Mouse (Mus musculus) MEL (cell line): ENCODE results near the gene Oscar. TPM values are rescaled to one million over a fixed set of nuclear protein-coding genes. Genes with fewer than 3 reads are reported as not detected.

Source experiments
- DNase-seq: peaks from one replicate; pipeline ENCODE4 v3.0.0; 2011; ENCODE audit warnings: low read depth, low spot score
- H3K27ac ChIP-seq: 2 replicates; pipeline ENCODE4 v1.5.1; 2012; ENCODE audit warnings: low read depth, mild to moderate bottlenecking, control low read depth, low read length, moderate library complexity; ENCODE audit not compliant: control insufficient read depth
- H3K27me3 ChIP-seq, 2 experiments: fragments of 150-350 bp in 1 of 2; sonication (generic) in 1 of 2; 2 replicates each; pipeline ENCODE4 v1.6.1; 2012; ENCODE audit warnings: low read length in 2 of 2, mild to moderate bottlenecking in 2 of 2, improper control_type of control experiment in 1 of 2, moderate library complexity in 1 of 2; ENCODE audit not compliant: insufficient read depth in 2 of 2, control insufficient read depth in 1 of 2
- H3K36me3 ChIP-seq, 2 experiments: 2 replicates each; pipeline ENCODE4 v1.6.1; 2012 to 2014; ENCODE audit warnings: low read length in 2 of 2, improper control_type of control experiment in 1 of 2, inconsistent platforms in 1 of 2, mild to moderate bottlenecking in 1 of 2; ENCODE audit not compliant: insufficient read depth in 2 of 2, control insufficient read depth in 1 of 2
- H3K4me1 ChIP-seq, 2 experiments: fragments of 150-350 bp in 1 of 2; sonication (generic) in 1 of 2; 2 replicates each; pipeline ENCODE4 v1.6.1; 2012; ENCODE audit warnings: low read length in 2 of 2, improper control_type of control experiment in 1 of 2, mild to moderate bottlenecking in 1 of 2; ENCODE audit not compliant: insufficient read depth in 2 of 2, control insufficient read depth in 1 of 2
- H3K4me3 ChIP-seq, 2 experiments: fragments of 150-350 bp in 1 of 2; sonication (generic) in 1 of 2; 2 replicates each; pipeline ENCODE4 v1.5.1; 2012; ENCODE audit warnings: low read depth in 2 of 2, low read length in 2 of 2, mild to moderate bottlenecking in 2 of 2, moderate library complexity in 2 of 2, control low read depth in 1 of 2, improper control_type of control experiment in 1 of 2; ENCODE audit not compliant: control insufficient read depth in 1 of 2, insufficient read depth in 1 of 2
- H3K79me2 ChIP-seq: 2 replicates; pipeline ENCODE4 v1.6.1; 2012; ENCODE audit warnings: mild to moderate bottlenecking, low read length, moderate library complexity; ENCODE audit not compliant: control insufficient read depth, poor library complexity, insufficient read depth
- H3K9ac ChIP-seq: 2 replicates; pipeline ENCODE4 v1.6.1; 2012; ENCODE audit warnings: low read depth, mild to moderate bottlenecking, control low read depth, low read length, moderate library complexity; ENCODE audit not compliant: control insufficient read depth, poor library complexity, severe bottlenecking
- H3K9me3 ChIP-seq: fragments of 150-350 bp; sonication (generic); replicated peaks from 2 replicates; pipeline ENCODE4 v1.6.1; 2012; ENCODE audit warnings: mild to moderate bottlenecking, low read length, improper control_type of control experiment, moderate library complexity; ENCODE audit not compliant: insufficient read depth
- CHD1 ChIP-seq: IDR thresholded peaks from 2 replicates; pipeline ENCODE4 v1.6.1; 2012; ENCODE audit warnings: low read depth, mild to moderate bottlenecking, inconsistent platforms, low read length, improper control_type of control experiment
- CHD2 ChIP-seq: IDR thresholded peaks from 2 replicates; pipeline ENCODE4 v1.6.1; 2011; ENCODE audit warnings: low read length, improper control_type of control experiment
- CTCF ChIP-seq, 3 experiments: IDR thresholded peaks in 2 of 3; conservative IDR thresholded peaks in 1 of 3; 2 replicates each; pipeline ENCODE4 v1.5.1; 2011 to 2012; ENCODE audit warnings: low read length in 3 of 3, low read depth in 2 of 3, mild to moderate bottlenecking in 2 of 3, improper control_type of control experiment in 1 of 3, inconsistent platforms in 1 of 3, mixed read lengths in 1 of 3, moderate library complexity in 1 of 3; ENCODE audit not compliant: control insufficient read depth in 1 of 3, insufficient read depth in 1 of 3, poor library complexity in 1 of 3, severe bottlenecking in 1 of 3
- E2F4 ChIP-seq: IDR thresholded peaks from 2 replicates; pipeline ENCODE4 v1.6.1; 2011; ENCODE audit warnings: low read depth, low read length, improper control_type of control experiment, borderline replicate concordance
- ELF1 ChIP-seq: IDR thresholded peaks from 2 replicates; pipeline ENCODE4 v1.6.1; 2014; ENCODE audit warnings: low read depth, mild to moderate bottlenecking, inconsistent platforms, low read length, improper control_type of control experiment, moderate library complexity
- EP300 ChIP-seq, 2 experiments: IDR thresholded peaks; 2 replicates each; pipeline ENCODE4 v1.6.1; 2011; ENCODE audit warnings: improper control_type of control experiment in 2 of 2, low read length in 2 of 2, low read depth in 1 of 2, mild to moderate bottlenecking in 1 of 2
- ETS1 ChIP-seq: IDR thresholded peaks from 2 replicates; pipeline ENCODE4 v1.6.1; 2012; ENCODE audit warnings: low read depth, mild to moderate bottlenecking, inconsistent platforms, low read length, improper control_type of control experiment, moderate library complexity
- GABPA ChIP-seq: IDR thresholded peaks from 2 replicates; pipeline ENCODE4 v1.6.1; 2012; ENCODE audit warnings: low read depth, mild to moderate bottlenecking, inconsistent platforms, low read length, improper control_type of control experiment, moderate library complexity
- GATA1 ChIP-seq: IDR thresholded peaks from 2 replicates; pipeline ENCODE4 v1.6.1; 2011; ENCODE audit warnings: low read depth, low read length, improper control_type of control experiment
- JUND ChIP-seq: IDR thresholded peaks from 2 replicates; pipeline ENCODE4 v1.6.1; 2011; ENCODE audit warnings: low read depth, mild to moderate bottlenecking, improper control_type of control experiment, low read length
- MAFK ChIP-seq: IDR thresholded peaks from 2 replicates; pipeline ENCODE4 v1.6.1; 2011; ENCODE audit warnings: low read depth, mild to moderate bottlenecking, low read length, improper control_type of control experiment, borderline replicate concordance
- MAX ChIP-seq: IDR thresholded peaks from 2 replicates; pipeline ENCODE4 v1.6.1; 2011; ENCODE audit warnings: low read length, improper control_type of control experiment
- MAZ ChIP-seq: IDR thresholded peaks from 2 replicates; pipeline ENCODE4 v1.6.1; 2012; ENCODE audit warnings: low read depth, mild to moderate bottlenecking, inconsistent platforms, low read length, improper control_type of control experiment
- MEF2A ChIP-seq: IDR thresholded peaks from 2 replicates; pipeline ENCODE4 v1.6.1; 2014; ENCODE audit warnings: low read depth, mild to moderate bottlenecking, inconsistent platforms, low read length, improper control_type of control experiment; ENCODE audit not compliant: poor library complexity, insufficient replicate concordance, severe bottlenecking; ENCODE audit errors: extremely low read depth
- MYB ChIP-seq: IDR thresholded peaks from 2 replicates; pipeline ENCODE4 v1.6.1; 2011; ENCODE audit warnings: mild to moderate bottlenecking, low read depth, low read length, improper control_type of control experiment
- MYC ChIP-seq: IDR thresholded peaks from 2 replicates; pipeline ENCODE4 v1.6.1; 2011; ENCODE audit warnings: low read depth, mild to moderate bottlenecking, low read length, improper control_type of control experiment, moderate library complexity
- NELFE ChIP-seq: IDR thresholded peaks from 2 replicates; pipeline ENCODE4 v1.6.1; 2011; ENCODE audit warnings: low read depth, low read length, improper control_type of control experiment
- NRF1 ChIP-seq: IDR thresholded peaks from 2 replicates; pipeline ENCODE4 v1.6.1; 2014; ENCODE audit warnings: low read depth, mild to moderate bottlenecking, inconsistent platforms, low read length, improper control_type of control experiment, moderate library complexity; ENCODE audit not compliant: poor library complexity, insufficient read depth, severe bottlenecking
- POLR2A ChIP-seq, 2 experiments: IDR thresholded peaks; 2 replicates each; pipeline ENCODE4 v1.6.1; 2011 to 2012; ENCODE audit warnings: low read length in 2 of 2, mild to moderate bottlenecking in 2 of 2, control low read depth in 1 of 2, improper control_type of control experiment in 1 of 2, low read depth in 1 of 2, moderate library complexity in 1 of 2; ENCODE audit not compliant: control insufficient read depth in 1 of 2, insufficient read depth in 1 of 2, poor library complexity in 1 of 2
- POLR2AphosphoS2 ChIP-seq: IDR thresholded peaks from 2 replicates; pipeline ENCODE4 v1.6.1; 2011; ENCODE audit warnings: low read length, improper control_type of control experiment
- POLR2AphosphoS5 ChIP-seq: IDR thresholded peaks from 2 replicates; pipeline ENCODE4 v1.6.1; 2012; ENCODE audit warnings: low read depth, borderline replicate concordance, mild to moderate bottlenecking, inconsistent platforms, low read length, moderate library complexity, mixed read lengths
- RAD21 ChIP-seq: IDR thresholded peaks from 2 replicates; pipeline ENCODE4 v1.6.1; 2011; ENCODE audit warnings: mild to moderate bottlenecking, low read depth, low read length, improper control_type of control experiment
- RCOR1 ChIP-seq: IDR thresholded peaks from 2 replicates; pipeline ENCODE4 v1.6.1; 2012; ENCODE audit warnings: low read depth, mild to moderate bottlenecking, inconsistent platforms, low read length, improper control_type of control experiment
- SIN3A ChIP-seq: IDR thresholded peaks from 2 replicates; pipeline ENCODE4 v1.6.1; 2012; ENCODE audit warnings: low read length, improper control_type of control experiment, inconsistent platforms
- TAL1 ChIP-seq: IDR thresholded peaks from 2 replicates; pipeline ENCODE4 v1.6.1; 2012; ENCODE audit warnings: mild to moderate bottlenecking, inconsistent platforms, low read length, moderate library complexity, mixed read lengths
- TBP ChIP-seq: IDR thresholded peaks from 2 replicates; pipeline ENCODE4 v1.8.0; 2011; ENCODE audit warnings: low read depth, low read length, improper control_type of control experiment
- TCF12 ChIP-seq: IDR thresholded peaks from 2 replicates; pipeline ENCODE4 v1.6.1; 2014; ENCODE audit warnings: low read depth, mild to moderate bottlenecking, inconsistent platforms, low read length, improper control_type of control experiment, moderate library complexity
- UBTF ChIP-seq: IDR thresholded peaks from 2 replicates; pipeline ENCODE4 v1.6.1; 2012; ENCODE audit warnings: low read depth, mild to moderate bottlenecking, inconsistent platforms, low read length, improper control_type of control experiment, moderate library complexity, borderline replicate concordance; ENCODE audit not compliant: insufficient read depth
- USF2 ChIP-seq, 2 experiments: IDR thresholded peaks; 2 replicates each; pipeline ENCODE4 v1.6.1; 2011 to 2012; ENCODE audit warnings: improper control_type of control experiment in 2 of 2, low read length in 2 of 2, borderline replicate concordance in 1 of 2, inconsistent platforms in 1 of 2, low read depth in 1 of 2, mild to moderate bottlenecking in 1 of 2; ENCODE audit not compliant: insufficient read depth in 1 of 2
- ZC3H11A ChIP-seq: IDR thresholded peaks from 2 replicates; pipeline ENCODE4 v1.6.1; 2012; ENCODE audit warnings: low read depth, mild to moderate bottlenecking, inconsistent platforms, low read length, improper control_type of control experiment
- ZMIZ1 ChIP-seq: IDR thresholded peaks from 2 replicates; pipeline ENCODE4 v1.6.1; 2012; ENCODE audit warnings: low read depth, mild to moderate bottlenecking, inconsistent platforms, low read length, improper control_type of control experiment, moderate library complexity
- ZNF384 ChIP-seq: IDR thresholded peaks from 2 replicates; pipeline ENCODE4 v1.6.1; 2012; ENCODE audit warnings: low read depth, mild to moderate bottlenecking, inconsistent platforms, low read length, improper control_type of control experiment
- polyA plus RNA-seq, 2 experiments: library from polyadenylated mRNA; stranded (reverse) in 1 of 2; unstranded in 1 of 2; fragments of >175 nt in 1 of 2; fragments of >200 nt in 1 of 2; gene quantifications; 2 replicates each; pipeline versions ENCODE4 v1.2.1 to v1.2.4; 2012; ENCODE audit warnings: low replicate concordance in 2 of 2, low read depth in 1 of 2; ENCODE audit not compliant: insufficient read length in 2 of 2, insufficient read depth in 1 of 2, missing spikeins in 1 of 2
- total RNA-seq: library from RNA; depleted of rRNA; stranded (reverse); fragments of 300-350 nt; gene quantifications from 2 replicates; pipeline ENCODE4 v1.2.3, GENCODE M21; 2012

The Oscar gene
- total and polyA plus RNA-seq, 3 experiments, result not detected

GRCm38 (mm10) chr7:3595146-3595545, 20.8 kb downstream of the Oscar start:
- Histone ChIP-seq H3K79me2 (no peaks in the 10 kb centered on the region), H3K4me3 (peak overlapping the region; percentile 58 to 87), H3K36me3 (peaks cover 0 to 2% of the 10 kb centered on the region in 2 experiments; a peak in 1 of 4 replicates), H3K4me1 (peaks cover 0 to 5% of the 10 kb centered on the region in 2 experiments; a peak in 3 of 4 replicates), H3K9ac (peak overlapping the region; percentile 65), H3K9me3 (no peaks in the 10 kb centered on the region), H3K27me3 (no peaks in the 10 kb centered on the region), H3K27ac (peak overlapping the region; percentile 61)
- DNase-seq, result peak; percentile 88
- TF ChIP-seq USF2 (IDR thresholded peaks at IDR 0.05; ENCODE audit: borderline replicate concordance in 1 of 2, insufficient read depth in 1 of 2, low read depth in 1 of 2, low read length in 2 of 2), result no peak
- no peak for TF ChIP-seq ETS1
- peak; percentile 42; the same call in 1 of the 2 replicates for TF ChIP-seq ELF1
- no peak for TF ChIP-seq CHD1
- no peak for TF ChIP-seq POLR2AphosphoS5
- TF ChIP-seq MAX, result no peak
- TF ChIP-seq TAL1, result no peak
- peak; percentile 74 for TF ChIP-seq ZMIZ1
- no peak for TF ChIP-seq RAD21
- no peak for TF ChIP-seq GABPA
- no peak for TF ChIP-seq UBTF
- TF ChIP-seq CHD2, result no peak
- TF ChIP-seq RCOR1, result no peak
- TF ChIP-seq TBP, result peak; percentile 82
- TF ChIP-seq POLR2AphosphoS2, result no peak
- no peak for TF ChIP-seq GATA1
- TF ChIP-seq MYB, result 0 out of 2 replicates have a peak, but pooled peaks have one; percentile 23
- TF ChIP-seq POLR2A (IDR thresholded peaks at IDR 0.05; ENCODE audit: control insufficient read depth in 1 of 2, insufficient read depth in 1 of 2, low read depth in 1 of 2, low read length in 2 of 2, poor library complexity in 1 of 2), result peak in 1 of 2 experiments; percentile 80; a peak in 2 of 4 replicates
- TF ChIP-seq EP300 (IDR thresholded peaks at IDR 0.05; ENCODE audit: low read depth in 1 of 2, low read length in 2 of 2), result no peak
- TF ChIP-seq ZC3H11A, result no peak
- no peak for TF ChIP-seq JUND
- TF ChIP-seq SIN3A, result peak; percentile 44; the same call in 1 of the 2 replicates
- no peak for TF ChIP-seq MYC
- peak; percentile 93 for TF ChIP-seq ZNF384
- TF ChIP-seq MEF2A, result no peak
- TF ChIP-seq TCF12, result no peak
- no peak for TF ChIP-seq CTCF (IDR thresholded peaks at IDR 0.05 in 2 of 3, conservative IDR thresholded peaks at IDR 0.05 in 1 of 3; ENCODE audit: control insufficient read depth in 1 of 3, insufficient read depth in 1 of 3, low read depth in 2 of 3, low read length in 3 of 3, poor library complexity in 1 of 3, severe bottlenecking in 1 of 3)
- no peak for TF ChIP-seq NRF1
- no peak for TF ChIP-seq MAFK
- TF ChIP-seq NELFE, result peak; percentile 72
- TF ChIP-seq E2F4, result no peak
- no peak for TF ChIP-seq MAZ
